9 mouse cellular contexts compared by ENCODE assay signal in the genomic region with DNA sequence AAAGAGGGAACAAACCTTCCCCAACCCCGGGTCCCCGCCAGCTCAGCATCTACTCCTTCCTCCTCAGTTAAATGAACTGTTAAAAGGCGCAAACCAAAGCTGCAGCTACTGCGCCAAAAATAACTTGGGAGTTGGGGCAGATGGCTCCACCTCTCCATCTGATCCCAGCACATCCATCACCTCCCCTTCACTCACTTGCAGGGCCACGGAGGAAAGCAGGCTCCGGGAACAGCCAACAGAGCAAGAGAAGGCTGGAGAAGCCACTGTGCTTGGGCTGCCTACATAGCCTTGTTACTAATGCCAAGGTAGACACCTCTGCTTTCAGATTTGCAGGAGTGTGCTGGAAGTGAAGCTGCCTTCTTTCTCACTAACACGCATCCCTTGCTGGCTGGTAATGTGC.
DNase-seq lines count a peak whose midpoint lies in the region; ATAC-seq lines count a peak whose summit lies in the region.
"Had no signal": no experiment of that assay in that cellular context is flagged by ENCODE, and none has a peak within 500 bp of the region (broad histone marks: within the 10 kb centered on the region; RNA-seq: fewer than 3 reads in every experiment).

No protein-coding gene starts in this region.

- H3K36me3 ChIP-seq in lung, embryonic 16.5 days (ENCODE audit: control insufficient read depth, insufficient read depth, low read length) = no peaks in the 10 kb centered on the region

- no peak overlapping the region for H3K9ac ChIP-seq in lung, embryonic 16.5 days (ENCODE audit: low read length)

- no peak overlapping the region for H3K4me3 ChIP-seq in lung, embryonic 16.5 days (ENCODE audit: low read length)

- WGBS in lung, embryonic 16.5 days = 29% methylated on average over 7 of the region's 7 CpGs

- peak overlapping the region; percentile 31 for H3K4me2 ChIP-seq in lung, embryonic 16.5 days (ENCODE audit: low read depth, low read length)

- no peaks in the 10 kb centered on the region for H3K27me3 ChIP-seq in lung, embryonic 16.5 days (ENCODE audit: control insufficient read depth, insufficient read depth, low read depth, low read length)

- ATAC-seq in lung, embryonic 16.5 days (ENCODE audit: low read depth) = peak; percentile 90
- ATAC-seq in monocyte, adult 5-6 weeks (replicated peaks; ENCODE audit: insufficient number of reproducible peaks, low FRiP score, low TSS enrichment, poor library complexity, severe bottlenecking) = no peak

- peaks cover 12% of the 10 kb centered on the region; the same call in 1 of the 2 replicates for H3K4me1 ChIP-seq in lung, embryonic 16.5 days (replicated peaks; ENCODE audit: control insufficient read depth, insufficient read depth, low read length)

- 0 out of 2 replicates have a peak overlapping the region, but pooled peaks have one; percentile 27 for H3K27ac ChIP-seq in lung, embryonic 16.5 days (ENCODE audit: low read length)

- peak; percentile 44 for DNase-seq in layer of hippocampus, adult 11-12 months (ENCODE audit: low spot score)
- DNase-seq in layer of hippocampus, postnatal 10 days (ENCODE audit: low spot score in 2 of 2) = no peak
- peak; percentile 85 for DNase-seq in brain, adult 2 months (ENCODE audit: low read depth, low spot score)
- peak; percentile 36 to 42 for DNase-seq in layer of hippocampus, adult 8-10 months (ENCODE audit: low spot score in 2 of 2)
- DNase-seq in T-cell, adult 2 months (ENCODE audit: low spot score) = no peak
- DNase-seq: gastrocnemius, postnatal 10 days; spleen, adult 18-20 months had no signal

- H3K9me3 ChIP-seq in lung, embryonic 16.5 days (ENCODE audit: control insufficient read depth, low read length) = no peaks in the 10 kb centered on the region

Comparison
In these comparisons a context has a peak if more than half of its experiments do, and no peak if none do; other contexts are left out.
1. DNase-seq: peak in layer of hippocampus, adult 11-12 months (single experiment), brain, adult 2 months (single experiment) and layer of hippocampus, adult 8-10 months (2 of 2); none in layer of hippocampus, postnatal 10 days (0 of 2) and T-cell, adult 2 months (single experiment).